In the genomic region with DNA sequence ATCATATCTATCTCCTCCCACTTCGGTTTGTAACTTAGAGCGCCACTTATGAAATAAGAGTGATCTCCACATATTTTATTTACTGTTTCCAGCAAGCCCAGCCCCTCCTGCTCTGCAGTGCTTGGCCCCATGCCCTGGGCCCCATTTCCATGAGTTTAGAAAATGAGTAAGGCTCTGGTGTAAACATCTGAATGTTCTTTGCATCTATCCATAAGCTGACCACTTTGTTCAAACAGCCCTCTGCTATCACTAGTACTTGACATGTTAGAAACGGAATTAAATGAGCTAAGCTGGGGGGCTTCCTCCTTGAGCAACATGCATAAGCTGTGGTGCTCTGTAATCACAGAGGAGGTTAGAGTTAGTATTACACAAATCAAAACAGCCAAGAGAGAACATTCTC, we compare ENCODE assay signal across 36 mouse cellular contexts. TPM values are rescaled to one million over a fixed set of nuclear protein-coding genes. Genes with fewer than 3 reads are reported as not detected.
DNase-seq lines count a peak whose midpoint lies in the region; ATAC-seq and TF ChIP-seq lines count a peak whose summit lies in the region.
"Had no signal": no experiment of that assay in that cellular context is flagged by ENCODE, and none has a peak within 500 bp of the region (broad histone marks: within the 10 kb centered on the region; RNA-seq: fewer than 3 reads in every experiment).

No protein-coding gene starts in this region.

- no peaks in the 10 kb centered on the region for H3K9me3 ChIP-seq in intestine, embryonic 15.5 days
- H3K9me3 ChIP-seq in intestine, postnatal 0 days (ENCODE audit: control insufficient read depth) = no peaks in the 10 kb centered on the region
- H3K9me3 ChIP-seq in lung, postnatal 0 days (ENCODE audit: low read length) = no peaks in the 10 kb centered on the region
- H3K9me3 ChIP-seq in stomach, embryonic 14.5 days (ENCODE audit: control insufficient read depth, low read depth, low read length) = no peaks in the 10 kb centered on the region
- H3K9me3 ChIP-seq: embryonic facial prominence, embryonic 12.5 days; heart, embryonic 10.5 days; kidney, embryonic 15.5 days; limb, embryonic 10.5 days; limb, embryonic 15.5 days; liver, embryonic 13.5 days; midbrain, embryonic 15.5 days; neural tube, embryonic 15.5 days had no signal

- peak; percentile 57 for DNase-seq in lung, postnatal 0 days (ENCODE audit: low spot score)
- no peak for DNase-seq in lung, adult 2 months
- DNase-seq in thymus, postnatal 10 days (ENCODE audit: low spot score in 2 of 2) = no peak
- DNase-seq in layer of hippocampus, adult 18-20 months (ENCODE audit: low spot score in 2 of 2) = no peak
- DNase-seq: adrenal gland, postnatal 25 days; cerebellum, adult 11-12 months; cerebellum, adult 9-11 months; embryo, embryonic 11 days; gastrocnemius, postnatal 14 days; heart, postnatal 14 days; kidney, postnatal 36 days; layer of hippocampus, postnatal 36 days; liver, embryonic 13.5 days; retina, postnatal 1 day; right cerebral cortex, postnatal 14 days; thymus, adult 2 months; thymus, postnatal 4 days had no signal

- no peaks in the 10 kb centered on the region for H3K36me3 ChIP-seq in intestine, embryonic 15.5 days
- H3K36me3 ChIP-seq in intestine, postnatal 0 days (ENCODE audit: control insufficient read depth, insufficient read depth) = peaks cover 19% of the 10 kb centered on the region
- no peaks in the 10 kb centered on the region for H3K36me3 ChIP-seq in lung, postnatal 0 days (ENCODE audit: insufficient read depth, low read length)
- H3K36me3 ChIP-seq in stomach, embryonic 14.5 days (ENCODE audit: control insufficient read depth, insufficient read depth, low read length) = peaks cover 6% of the 10 kb centered on the region; the same call in 1 of the 2 replicates

- H3K4me3 ChIP-seq in intestine, embryonic 15.5 days (replicated peaks) = no peak overlapping the region
- H3K4me3 ChIP-seq in intestine, postnatal 0 days (ENCODE audit: low read depth, low read length) = no peak overlapping the region
- no peak overlapping the region for H3K4me3 ChIP-seq in lung, postnatal 0 days (ENCODE audit: low read depth, low read length)
- H3K4me3 ChIP-seq in lung, adult 2 months (replicated peaks; ENCODE audit: extremely low read depth, low read depth, low read length) = no peak overlapping the region
- H3K4me3 ChIP-seq in stomach, embryonic 14.5 days (ENCODE audit: low read depth, low read length) = no peak overlapping the region
- H3K4me3 ChIP-seq: embryonic facial prominence, embryonic 12.5 days; heart, embryonic 10.5 days; kidney, embryonic 15.5 days; limb, embryonic 10.5 days; limb, embryonic 15.5 days; liver, embryonic 13.5 days; midbrain, embryonic 15.5 days; neural tube, embryonic 15.5 days had no signal

- 0 out of 2 replicates have a peak, but pooled peaks cover 6% of the 10 kb centered on the region for H3K4me1 ChIP-seq in intestine, embryonic 15.5 days (replicated peaks)
- H3K4me1 ChIP-seq in intestine, postnatal 0 days (replicated peaks; ENCODE audit: control insufficient read depth, insufficient read depth, low read length) = 0 out of 2 replicates have a peak, but pooled peaks cover 11% of the 10 kb centered on the region
- H3K4me1 ChIP-seq in lung, postnatal 0 days (ENCODE audit: insufficient read depth, low read depth, low read length) = peaks cover 16% of the 10 kb centered on the region; the same call in 1 of the 2 replicates
- no peaks in the 10 kb centered on the region; the same call in none of the 2 replicates for H3K4me1 ChIP-seq in lung, adult 2 months (ENCODE audit: control insufficient read depth, insufficient read depth, low read length)
- no peaks in the 10 kb centered on the region for H3K4me1 ChIP-seq in stomach, embryonic 14.5 days (ENCODE audit: control insufficient read depth, insufficient read depth, low read length)
- H3K4me1 ChIP-seq: embryonic facial prominence, embryonic 12.5 days; heart, embryonic 10.5 days; limb, embryonic 15.5 days; midbrain, embryonic 15.5 days; neural tube, embryonic 15.5 days had no signal

- peak; percentile 21; the same call in 1 of the 2 replicates for TF ChIP-seq EP300 in lung, postnatal 0 days (IDR thresholded peaks at IDR 0.05)

- no peak for TF ChIP-seq CTCF in intestine, postnatal 0 days (IDR thresholded peaks at IDR 0.05; ENCODE audit: low read depth)
- TF ChIP-seq CTCF in lung, postnatal 0 days (IDR thresholded peaks at IDR 0.05) = no peak
- TF ChIP-seq CTCF in lung, adult 2 months (IDR thresholded peaks at IDR 0.05; ENCODE audit: insufficient read depth, low read length) = no peak

- ATAC-seq in intestine, embryonic 15.5 days = peak; percentile 41
- no peak for ATAC-seq in intestine, postnatal 0 days
- peak; percentile 61 for ATAC-seq in lung, postnatal 0 days
- ATAC-seq in stomach, embryonic 14.5 days (ENCODE audit: insufficient number of reproducible peaks, insufficient read depth, low FRiP score, low read depth) = peak; percentile 43; the same call in 1 of the 2 replicates
- ATAC-seq: CD4-positive, CD25-positive, alpha-beta regulatory T cell, adult 4 months; forebrain, embryonic 14.5 days; hindbrain, embryonic 16.5 days; midbrain, embryonic 15.5 days had no signal

- H3K27me3 ChIP-seq in intestine, embryonic 15.5 days (replicated peaks) = no peaks in the 10 kb centered on the region
- H3K27me3 ChIP-seq in intestine, postnatal 0 days (replicated peaks; ENCODE audit: control insufficient read depth, insufficient read depth, low read length) = no peaks in the 10 kb centered on the region
- no peaks in the 10 kb centered on the region for H3K27me3 ChIP-seq in lung, postnatal 0 days (replicated peaks; ENCODE audit: insufficient read depth, low read length)
- no peaks in the 10 kb centered on the region for H3K27me3 ChIP-seq in stomach, embryonic 14.5 days (ENCODE audit: control insufficient read depth, insufficient read depth, low read length)
- H3K27me3 ChIP-seq: embryonic facial prominence, embryonic 12.5 days; kidney, embryonic 15.5 days; limb, embryonic 15.5 days; liver, embryonic 13.5 days; midbrain, embryonic 15.5 days; neural tube, embryonic 15.5 days had no signal

- H3K9ac ChIP-seq in intestine, embryonic 15.5 days = no peak overlapping the region
- H3K9ac ChIP-seq in intestine, postnatal 0 days (ENCODE audit: low read depth, low read length) = no peak overlapping the region
- H3K9ac ChIP-seq in lung, postnatal 0 days (replicated peaks; ENCODE audit: low read depth) = no peak overlapping the region
- H3K9ac ChIP-seq in stomach, embryonic 14.5 days (replicated peaks; ENCODE audit: low read depth, low read length) = no peak overlapping the region
- H3K9ac ChIP-seq: embryonic facial prominence, embryonic 12.5 days; kidney, embryonic 15.5 days; limb, embryonic 15.5 days; liver, embryonic 13.5 days; midbrain, embryonic 15.5 days; neural tube, embryonic 15.5 days had no signal

- no peak for TF ChIP-seq POLR2A in lung, adult 2 months (IDR thresholded peaks at IDR 0.05; ENCODE audit: borderline replicate concordance, extremely low read depth, low read depth, low read length)

- no peak overlapping the region for H3K4me2 ChIP-seq in intestine, embryonic 15.5 days (replicated peaks)
- H3K4me2 ChIP-seq in intestine, postnatal 0 days (replicated peaks; ENCODE audit: low read depth) = no peak overlapping the region
- no peak overlapping the region for H3K4me2 ChIP-seq in lung, postnatal 0 days (replicated peaks; ENCODE audit: low read depth, low read length)
- no peak overlapping the region for H3K4me2 ChIP-seq in stomach, embryonic 14.5 days (replicated peaks; ENCODE audit: low read depth, low read length)
- H3K4me2 ChIP-seq: embryonic facial prominence, embryonic 12.5 days; kidney, embryonic 15.5 days; limb, embryonic 15.5 days; liver, embryonic 13.5 days; midbrain, embryonic 15.5 days; neural tube, embryonic 15.5 days had no signal

- 61% methylated on average over 3 of the region's 3 CpGs for WGBS in intestine, embryonic 15.5 days
- WGBS in intestine, postnatal 0 days = 73% methylated on average over 3 of the region's 3 CpGs
- 36% methylated on average over 3 of the region's 3 CpGs for WGBS in lung, postnatal 0 days
- WGBS in lung, adult 2 months = 53% methylated on average over 3 of the region's 3 CpGs
- 41% methylated on average over 3 of the region's 3 CpGs for WGBS in stomach, embryonic 14.5 days

- peak overlapping the region; percentile 49; the same call in 1 of the 2 replicates for H3K27ac ChIP-seq in intestine, embryonic 15.5 days
- no peak overlapping the region for H3K27ac ChIP-seq in intestine, postnatal 0 days (ENCODE audit: low read depth, low read length)
- no peak overlapping the region for H3K27ac ChIP-seq in lung, postnatal 0 days (ENCODE audit: low read length)
- peak overlapping the region; percentile 12; the same call in 1 of the 2 replicates for H3K27ac ChIP-seq in stomach, embryonic 14.5 days (ENCODE audit: low read length)
- H3K27ac ChIP-seq: embryonic facial prominence, embryonic 12.5 days; heart, embryonic 10.5 days; kidney, embryonic 15.5 days; limb, embryonic 10.5 days; limb, embryonic 15.5 days; liver, embryonic 13.5 days; macrophage; midbrain, embryonic 15.5 days; neural tube, embryonic 15.5 days had no signal

RNA-seq across cellular contexts. Expression of a gene that starts 22.6 kb away (rescaled TPM):
- 4.6 and 4.9 TPM in 2 replicates for polyA plus RNA-seq in intestine, embryonic 15.5 days (2015; fragmentation: Nextera tagmentation; extraction: Ambion mirVana)
- 21.1 and 21.3 TPM in 2 replicates for polyA plus RNA-seq in intestine, postnatal 0 days (2015; fragmentation: Nextera tagmentation; extraction: Ambion mirVana)
- 14.0 and 15.2 TPM in 2 replicates for polyA plus RNA-seq in lung, postnatal 0 days (2015; fragmentation: Nextera tagmentation; extraction: Ambion mirVana)
- polyA plus RNA-seq in lung, adult 2 months (2012; rRNA removed) = 11.6 and 14.9 TPM in 2 replicates
- 8.3 TPM in 2 replicates for polyA plus RNA-seq in stomach, embryonic 14.5 days (2014; fragmentation: Nextera tagmentation; extraction: Ambion mirVana)
- total RNA-seq in layer of hippocampus, adult 18-20 months (2021) = 10 to 100 TPM; 54.6 to 55.6 TPM

RNA-seq across cellular contexts. Expression of a gene that starts 52.0 kb away (rescaled TPM):
- 16.2 and 20.0 TPM in 2 replicates for polyA plus RNA-seq in intestine, embryonic 15.5 days (2015; fragmentation: Nextera tagmentation; extraction: Ambion mirVana)
- 6.6 and 6.7 TPM in 2 replicates for polyA plus RNA-seq in intestine, postnatal 0 days (2015; fragmentation: Nextera tagmentation; extraction: Ambion mirVana)
- polyA plus RNA-seq in lung, postnatal 0 days (2015; fragmentation: Nextera tagmentation; extraction: Ambion mirVana) = 5.3 and 6.5 TPM in 2 replicates
- 0.94 and 1.8 TPM in 2 replicates for polyA plus RNA-seq in lung, adult 2 months (2012; rRNA removed)
- 25.4 and 33.1 TPM in 2 replicates for polyA plus RNA-seq in stomach, embryonic 14.5 days (2014; fragmentation: Nextera tagmentation; extraction: Ambion mirVana)
- 1 to 10 TPM; 4.9 to 5.0 TPM for total RNA-seq in layer of hippocampus, adult 18-20 months (2021)

RNA-seq across cellular contexts. Expression of a gene that starts 56.4 kb away (rescaled TPM):
- polyA plus RNA-seq in intestine, embryonic 15.5 days (2015; fragmentation: Nextera tagmentation; extraction: Ambion mirVana) = not detected in 2 replicates
- polyA plus RNA-seq in intestine, postnatal 0 days (2015; fragmentation: Nextera tagmentation; extraction: Ambion mirVana) = not detected in 2 replicates
- not detected in 2 replicates for polyA plus RNA-seq in lung, postnatal 0 days (2015; fragmentation: Nextera tagmentation; extraction: Ambion mirVana)
- not detected in 2 replicates for polyA plus RNA-seq in lung, adult 2 months (2012; rRNA removed)
- not detected in 2 replicates for polyA plus RNA-seq in stomach, embryonic 14.5 days (2014; fragmentation: Nextera tagmentation; extraction: Ambion mirVana)
- total RNA-seq in layer of hippocampus, adult 18-20 months (2021) = not detected
- total RNA-seq: adrenal gland, adult 18-20 months; adrenal gland, postnatal 25 days; gastrocnemius, postnatal 14 days; granulocyte monocyte progenitor cell, adult 5-6 weeks; heart, postnatal 14 days; layer of hippocampus, postnatal 36 days had no signal
- polyA plus RNA-seq: CD4-positive, CD25-positive, alpha-beta regulatory T cell, adult 4 months; embryonic facial prominence, embryonic 12.5 days; forebrain, embryonic 14.5 days; heart, embryonic 10.5 days; hindbrain, embryonic 11.5 days; hindbrain, embryonic 16.5 days; intestine, embryonic 14.5 days; kidney, embryonic 15.5 days; limb, embryonic 10.5 days; limb, embryonic 15.5 days; liver, embryonic 13.5 days; macrophage; midbrain, embryonic 15.5 days; neural tube, embryonic 15.5 days; small intestine, adult 2 months; thymus, adult 2 months had no signal

Comparison
In these comparisons a context has a peak if more than half of its experiments do, and no peak if none do; other contexts are left out.
1. H3K27ac ChIP-seq: peak in intestine, embryonic 15.5 days (single experiment) and stomach, embryonic 14.5 days (single experiment); none in intestine, postnatal 0 days (single experiment) and lung, postnatal 0 days (single experiment).